Mouse (Mus musculus): ENCODE results near the gene 9130230L23Rik. TPM values are rescaled to one million over a fixed set of nuclear protein-coding genes. Genes with fewer than 3 reads are reported as not detected.

The 9130230L23Rik gene
- polyA plus RNA-seq, 1 experiment from 2014 or later, result 1.4 TPM

DNA sequence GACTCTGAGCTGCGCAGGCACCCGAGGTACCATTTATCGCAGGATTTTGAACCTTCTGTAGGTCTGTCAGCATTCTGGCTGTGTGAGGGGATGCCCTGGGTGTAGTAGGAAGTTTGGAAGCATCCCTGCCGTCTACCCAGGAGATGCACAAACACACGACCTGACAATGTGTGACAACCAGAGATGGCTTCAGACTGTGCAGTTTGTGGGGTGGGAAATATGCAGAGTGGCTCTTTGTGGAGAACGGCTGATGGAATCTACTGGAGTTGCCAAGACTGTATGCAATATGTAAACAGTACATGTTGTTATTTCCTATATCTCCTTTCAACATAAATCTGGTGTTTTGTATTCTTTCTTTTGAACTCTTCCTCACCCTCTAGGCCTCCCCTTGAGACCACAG, 33.0 kb upstream of the 9130230L23Rik start:
- Histone ChIP-seq H3K4me2 (ENCODE audit: low read length) (no peak overlapping the region), H3K27ac (ENCODE audit: low read depth) (no peak overlapping the region), H3K4me3 (ENCODE audit: low read depth, low read length) (no peak overlapping the region), H3K4me1 (replicated peaks; ENCODE audit: control insufficient read depth, insufficient read depth, low read length) (peaks cover 18% of the 10 kb centered on the region; the same call in 1 of the 2 replicates), H3K9me3 (ENCODE audit: control insufficient read depth, low read length) (no peaks in the 10 kb centered on the region), H3K36me3 (ENCODE audit: control insufficient read depth, insufficient read depth, low read length) (no peaks in the 10 kb centered on the region), H3K9ac (ENCODE audit: low read length) (no peak overlapping the region), H3K27me3 (replicated peaks; ENCODE audit: control insufficient read depth, insufficient read depth, low read length) (no peaks in the 10 kb centered on the region)
- WGBS, result 73% methylated on average over 6 of the region's 6 CpGs
- ATAC-seq (replicated peaks; ENCODE audit: low FRiP score, low TSS enrichment, low read depth) (no peak), DNase-seq (ENCODE audit: low spot score) (no peak)

DNA sequence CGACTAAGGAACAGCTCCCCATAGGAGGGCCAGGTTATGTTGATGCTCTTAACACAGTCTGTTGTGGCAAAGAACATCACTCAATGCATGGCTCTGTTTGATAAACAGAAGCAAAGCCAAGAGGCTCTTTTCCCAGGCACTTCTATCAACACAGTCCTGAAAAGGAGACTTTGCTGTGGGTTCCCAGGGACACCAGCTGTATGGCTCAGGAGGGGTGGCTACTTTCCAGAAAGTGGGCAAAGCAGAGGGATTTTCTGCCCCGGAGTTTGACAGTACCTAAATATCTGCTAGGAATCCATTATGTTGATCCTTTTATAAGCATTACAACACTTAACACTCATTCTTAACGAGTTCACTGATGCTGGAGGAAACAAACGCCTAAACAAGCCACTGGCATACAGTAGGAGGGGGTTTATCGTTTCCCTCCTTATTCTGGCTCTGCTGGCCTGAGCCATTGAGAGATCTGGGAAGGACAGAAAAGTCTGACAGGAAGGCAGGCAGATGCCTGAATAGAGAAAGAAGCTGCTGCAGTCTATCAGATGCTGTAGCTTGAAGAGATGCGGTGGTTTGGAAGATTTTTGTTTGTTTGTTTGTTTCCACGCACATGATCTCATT, 32.5 kb upstream of the 9130230L23Rik start:
- ATAC-seq (replicated peaks; ENCODE audit: low FRiP score, low TSS enrichment, low read depth), result no peak
- no peaks in the 10 kb centered on the region for H3K36me3 ChIP-seq (ENCODE audit: control insufficient read depth, insufficient read depth, low read length)
- H3K4me1 ChIP-seq (replicated peaks; ENCODE audit: control insufficient read depth, insufficient read depth, low read length), result peaks cover 18% of the 10 kb centered on the region; the same call in 1 of the 2 replicates
- H3K27me3 ChIP-seq (replicated peaks; ENCODE audit: control insufficient read depth, insufficient read depth, low read length), result no peaks in the 10 kb centered on the region
- WGBS, result 39% methylated on average over 7 of the region's 7 CpGs
- H3K9ac ChIP-seq (ENCODE audit: low read length), result no peak overlapping the region
- H3K27ac ChIP-seq (ENCODE audit: low read depth), result no peak overlapping the region
- no peak for DNase-seq (ENCODE audit: low spot score)
- H3K4me2 ChIP-seq (ENCODE audit: low read length), result no peak overlapping the region
- H3K4me3 ChIP-seq (ENCODE audit: low read depth, low read length), result no peak overlapping the region
- no peaks in the 10 kb centered on the region for H3K9me3 ChIP-seq (ENCODE audit: control insufficient read depth, low read length)

DNA sequence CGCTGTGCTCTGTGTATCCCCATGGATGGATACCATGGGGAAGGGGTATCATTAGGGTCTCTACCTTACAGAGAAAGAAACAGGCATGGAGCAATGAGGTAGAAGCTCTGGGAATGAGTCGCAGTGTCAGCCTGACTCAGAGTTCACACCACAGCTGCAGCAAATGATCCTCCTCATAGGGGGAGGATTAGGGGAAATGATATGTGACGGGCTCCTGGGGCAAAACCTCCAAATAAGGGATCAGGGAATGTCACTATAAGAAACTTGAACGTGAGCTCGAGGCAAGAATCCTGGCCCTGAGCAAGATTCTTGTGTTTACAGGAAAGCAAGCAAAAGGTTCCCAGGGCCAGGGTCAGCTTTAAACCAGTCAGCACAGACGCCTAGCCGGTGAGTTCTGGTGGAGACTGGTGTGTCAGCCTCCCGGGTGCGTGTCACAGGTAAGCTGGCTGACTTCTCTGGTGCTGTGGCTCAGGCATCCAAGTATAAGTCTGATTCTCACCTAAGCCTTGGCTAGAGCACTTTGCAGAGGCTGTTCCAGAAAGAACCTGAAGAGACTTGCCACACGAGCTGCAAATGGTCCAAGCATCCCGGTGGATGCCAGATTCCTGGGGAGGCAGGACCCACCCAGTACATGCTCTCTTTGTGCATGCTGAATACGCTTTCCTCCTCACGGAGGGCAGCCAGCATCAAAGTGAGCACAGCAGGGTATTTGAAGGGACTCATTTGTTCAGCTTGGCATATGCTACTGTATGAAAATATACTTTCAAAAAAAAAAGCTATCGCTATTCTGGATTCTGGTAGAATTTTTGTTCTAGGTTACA, 30.5 kb upstream of the 9130230L23Rik start:
- WGBS, result 61% methylated on average over 14 of the region's 14 CpGs
- ATAC-seq (replicated peaks; ENCODE audit: low FRiP score, low TSS enrichment, low read depth) (no peak), DNase-seq (ENCODE audit: low spot score) (no peak)
- Histone ChIP-seq H3K27me3 (replicated peaks; ENCODE audit: control insufficient read depth, insufficient read depth, low read length) (no peaks in the 10 kb centered on the region), H3K4me1 (replicated peaks; ENCODE audit: control insufficient read depth, insufficient read depth, low read length) (peaks cover 18% of the 10 kb centered on the region; the same call in 1 of the 2 replicates), H3K27ac (ENCODE audit: low read depth) (no peak overlapping the region), H3K4me3 (ENCODE audit: low read depth, low read length) (no peak overlapping the region), H3K9ac (ENCODE audit: low read length) (no peak overlapping the region), H3K9me3 (ENCODE audit: control insufficient read depth, low read length) (no peaks in the 10 kb centered on the region), H3K36me3 (ENCODE audit: control insufficient read depth, insufficient read depth, low read length) (no peaks in the 10 kb centered on the region), H3K4me2 (ENCODE audit: low read length) (no peak overlapping the region)

DNA sequence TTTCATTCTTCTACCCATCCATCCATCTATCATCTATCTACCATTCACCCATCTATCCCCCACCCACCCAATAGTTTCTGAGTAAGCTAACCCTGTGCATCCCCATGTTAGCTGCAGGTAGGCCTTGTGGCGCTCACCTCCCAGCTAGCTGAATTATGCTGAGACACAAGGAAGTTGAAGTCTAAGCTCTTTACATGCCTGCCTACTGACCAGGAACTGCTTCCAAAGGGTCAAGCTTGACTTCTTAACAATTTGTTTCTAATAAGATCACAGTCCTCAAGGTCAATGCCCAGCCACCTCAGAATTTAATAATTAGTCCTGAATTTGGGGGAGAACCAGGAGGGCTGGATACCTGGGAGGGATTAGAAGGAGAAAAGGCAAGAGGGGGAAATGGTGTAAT, 28.7 kb upstream of the 9130230L23Rik start:
- H3K9ac ChIP-seq (ENCODE audit: low read length), result no peak overlapping the region
- ATAC-seq (replicated peaks; ENCODE audit: low FRiP score, low TSS enrichment, low read depth) (no peak), DNase-seq (ENCODE audit: low spot score) (no peak)
- peaks cover 18% of the 10 kb centered on the region; the same call in 1 of the 2 replicates for H3K4me1 ChIP-seq (replicated peaks; ENCODE audit: control insufficient read depth, insufficient read depth, low read length)
- H3K4me3 ChIP-seq (ENCODE audit: low read depth, low read length), result no peak overlapping the region
- H3K27me3 ChIP-seq (replicated peaks; ENCODE audit: control insufficient read depth, insufficient read depth, low read length), result no peaks in the 10 kb centered on the region
- H3K36me3 ChIP-seq (ENCODE audit: control insufficient read depth, insufficient read depth, low read length), result no peaks in the 10 kb centered on the region
- H3K4me2 ChIP-seq (ENCODE audit: low read length), result no peak overlapping the region
- H3K27ac ChIP-seq (ENCODE audit: low read depth), result no peak overlapping the region
- no peaks in the 10 kb centered on the region for H3K9me3 ChIP-seq (ENCODE audit: control insufficient read depth, low read length)
- 100% methylated on average over 1 of the region's 1 CpGs for WGBS

DNA sequence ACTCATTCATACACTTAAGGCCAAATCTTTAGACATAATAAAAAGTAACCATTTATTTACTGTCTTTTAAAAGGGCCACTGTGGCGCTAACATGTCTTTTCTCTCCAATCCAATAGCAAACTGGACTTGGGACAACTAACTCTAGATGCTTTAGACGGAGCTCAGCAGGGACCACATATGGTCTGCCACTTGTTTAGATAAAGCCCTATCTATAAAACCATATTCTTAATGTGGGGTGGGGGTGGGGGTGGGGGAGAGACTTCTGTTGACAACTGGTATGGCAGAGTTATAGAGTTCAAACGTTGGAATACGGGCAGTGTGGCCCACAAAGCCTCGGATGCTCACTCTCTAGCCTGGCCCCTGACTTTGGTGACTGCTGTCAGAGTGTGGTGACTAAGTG, 27.6 kb upstream of the 9130230L23Rik start:
- Histone ChIP-seq H3K4me1 (replicated peaks; ENCODE audit: control insufficient read depth, insufficient read depth, low read length) (peaks cover 12% of the 10 kb centered on the region; the same call in 1 of the 2 replicates), H3K9me3 (ENCODE audit: control insufficient read depth, low read length) (0 out of 2 replicates have a peak, but pooled peaks cover 4% of the 10 kb centered on the region), H3K27me3 (replicated peaks; ENCODE audit: control insufficient read depth, insufficient read depth, low read length) (no peaks in the 10 kb centered on the region), H3K4me3 (ENCODE audit: low read depth, low read length) (no peak overlapping the region), H3K9ac (ENCODE audit: low read length) (no peak overlapping the region), H3K4me2 (ENCODE audit: low read length) (no peak overlapping the region), H3K36me3 (ENCODE audit: control insufficient read depth, insufficient read depth, low read length) (no peaks in the 10 kb centered on the region; the same call in 1 of the 2 replicates), H3K27ac (ENCODE audit: low read depth) (no peak overlapping the region)
- 77% methylated on average over 5 of the region's 5 CpGs for WGBS
- DNase-seq (ENCODE audit: low spot score) (no peak), ATAC-seq (replicated peaks; ENCODE audit: low FRiP score, low TSS enrichment, low read depth) (no peak)

DNA sequence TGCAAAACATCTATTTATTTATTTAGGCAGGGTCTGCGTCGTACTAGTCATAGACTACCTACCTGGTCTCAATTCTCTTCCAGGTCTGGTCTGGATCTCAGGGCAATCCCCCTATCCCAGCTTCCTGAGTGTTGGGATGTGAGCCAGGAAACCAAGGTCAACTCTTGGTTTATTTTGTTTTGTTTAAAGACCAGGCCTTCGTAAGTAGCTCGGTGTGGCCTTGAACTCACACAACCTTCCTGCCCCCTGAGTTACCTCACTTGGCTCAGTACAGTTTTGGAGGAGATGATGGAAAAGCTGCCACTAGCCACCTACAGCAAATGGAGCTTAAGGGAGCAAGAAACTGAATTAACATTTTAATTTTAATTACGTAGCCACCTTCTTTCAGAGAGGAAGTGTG, 24.1 kb upstream of the 9130230L23Rik start:
- WGBS, result 79% methylated on average over 5 of the region's 5 CpGs
- no peak overlapping the region for H3K4me2 ChIP-seq (ENCODE audit: low read length)
- DNase-seq (ENCODE audit: low spot score), result no peak
- no peak overlapping the region for H3K9ac ChIP-seq (ENCODE audit: low read length)
- peaks cover 3% of the 10 kb centered on the region; the same call in 1 of the 2 replicates for H3K36me3 ChIP-seq (ENCODE audit: control insufficient read depth, insufficient read depth, low read length)
- H3K4me3 ChIP-seq (ENCODE audit: low read depth, low read length), result no peak overlapping the region
- H3K4me1 ChIP-seq (replicated peaks; ENCODE audit: control insufficient read depth, insufficient read depth, low read length), result no peaks in the 10 kb centered on the region
- ATAC-seq (replicated peaks; ENCODE audit: low FRiP score, low TSS enrichment, low read depth), result no peak
- 0 out of 2 replicates have a peak, but pooled peaks cover 7% of the 10 kb centered on the region for H3K9me3 ChIP-seq (ENCODE audit: control insufficient read depth, low read length)
- H3K27ac ChIP-seq (ENCODE audit: low read depth), result no peak overlapping the region
- no peaks in the 10 kb centered on the region for H3K27me3 ChIP-seq (replicated peaks; ENCODE audit: control insufficient read depth, insufficient read depth, low read length)

DNA sequence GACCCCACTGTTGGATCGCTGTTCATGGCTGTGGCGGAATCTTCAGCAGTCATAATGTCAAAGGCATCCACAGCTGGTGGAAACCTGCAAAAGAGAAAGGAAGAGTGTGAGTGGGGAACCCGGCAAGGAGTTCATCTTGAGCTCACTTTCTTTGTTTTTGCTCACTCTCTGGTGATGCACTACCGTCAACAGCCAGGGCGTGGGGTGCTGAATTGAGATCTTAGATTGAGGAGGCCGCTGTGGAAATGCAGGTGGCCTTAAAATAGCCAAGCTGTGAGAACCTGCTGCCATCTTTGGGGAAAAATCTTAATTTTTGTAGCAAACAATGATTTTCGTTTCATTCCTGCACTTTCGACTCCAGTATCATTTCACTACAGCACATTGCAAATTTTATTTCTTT, 23.1 kb upstream of the 9130230L23Rik start:
- no peak overlapping the region for H3K4me3 ChIP-seq (ENCODE audit: low read depth, low read length)
- H3K36me3 ChIP-seq (ENCODE audit: control insufficient read depth, insufficient read depth, low read length), result peaks cover 7% of the 10 kb centered on the region; the same call in 1 of the 2 replicates
- H3K4me1 ChIP-seq (replicated peaks; ENCODE audit: control insufficient read depth, insufficient read depth, low read length), result no peaks in the 10 kb centered on the region
- DNase-seq (ENCODE audit: low spot score) (no peak), ATAC-seq (replicated peaks; ENCODE audit: low FRiP score, low TSS enrichment, low read depth) (no peak)
- 0 out of 2 replicates have a peak, but pooled peaks cover 7% of the 10 kb centered on the region for H3K9me3 ChIP-seq (ENCODE audit: control insufficient read depth, low read length)
- H3K9ac ChIP-seq (ENCODE audit: low read length), result no peak overlapping the region
- WGBS, result 95% methylated on average over 8 of the region's 8 CpGs
- no peak overlapping the region for H3K4me2 ChIP-seq (ENCODE audit: low read length)
- no peak overlapping the region for H3K27ac ChIP-seq (ENCODE audit: low read depth)
- H3K27me3 ChIP-seq (replicated peaks; ENCODE audit: control insufficient read depth, insufficient read depth, low read length), result no peaks in the 10 kb centered on the region

DNA sequence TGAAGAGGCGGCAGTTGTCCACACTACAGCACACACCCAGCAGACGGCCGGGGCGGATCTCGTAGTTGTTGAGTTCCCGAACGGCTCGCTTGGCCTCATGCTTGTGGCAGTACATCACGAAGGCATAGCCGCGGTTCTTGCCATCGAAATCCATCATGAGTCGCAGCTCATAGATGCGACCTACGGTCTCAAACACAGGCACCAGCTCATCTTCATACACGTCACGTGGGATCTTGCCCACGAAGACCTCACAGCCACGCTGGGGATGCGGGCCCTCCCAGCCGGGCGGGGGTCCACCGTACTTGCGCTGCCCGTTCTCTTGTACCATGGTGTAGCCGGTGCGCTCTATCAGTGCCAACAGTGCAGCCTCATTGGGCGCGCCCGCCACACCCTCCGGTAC, 22.7 kb upstream of the 9130230L23Rik start:
- DNase-seq (ENCODE audit: low spot score) (no peak), ATAC-seq (replicated peaks; ENCODE audit: low FRiP score, low TSS enrichment, low read depth) (no peak)
- Histone ChIP-seq H3K9ac (ENCODE audit: low read length) (no peak overlapping the region), H3K9me3 (ENCODE audit: control insufficient read depth, low read length) (0 out of 2 replicates have a peak, but pooled peaks cover 7% of the 10 kb centered on the region), H3K27ac (ENCODE audit: low read depth) (no peak overlapping the region), H3K4me2 (ENCODE audit: low read length) (no peak overlapping the region), H3K36me3 (ENCODE audit: control insufficient read depth, insufficient read depth, low read length) (peaks cover 7% of the 10 kb centered on the region; the same call in 1 of the 2 replicates), H3K27me3 (replicated peaks; ENCODE audit: control insufficient read depth, insufficient read depth, low read length) (no peaks in the 10 kb centered on the region), H3K4me3 (ENCODE audit: low read depth, low read length) (no peak overlapping the region), H3K4me1 (replicated peaks; ENCODE audit: control insufficient read depth, insufficient read depth, low read length) (no peaks in the 10 kb centered on the region)
- WGBS, result 96% methylated on average over 31 of the region's 31 CpGs
